Mouse (Mus musculus): ENCODE results near the gene Pdzd4.
A peak's percentile ranks its signal among the peaks of the same experiment; 100 is the strongest.

The Pdzd4 gene

GRCm38 (mm10) chrX:73824185-73825151, at the start of gene Pdzd4:
Gene Pdzd4, minus strand, starts transcription at chrX:73824969.
- peak; percentile 29 for DNase-seq (ENCODE audit: low read depth, low spot score)

GRCm38 (mm10) chrX:73871956-73872355, 47.2 kb upstream of the Pdzd4 start:
- DNase-seq (ENCODE audit: low read depth, low spot score) = no peak

- no peak for DNase-seq (ENCODE audit: low read depth, low spot score)
These were observed 46.7 kb upstream of the Pdzd4 start for GRCm38 (mm10) chrX:73871474-73871873.

GRCm38 (mm10) chrX:73869334-73869733, 44.6 kb upstream of the Pdzd4 start:
- DNase-seq (ENCODE audit: low read depth, low spot score) = no peak

GRCm38 (mm10) chrX:73867852-73868251, 43.1 kb upstream of the Pdzd4 start:
- no peak for DNase-seq (ENCODE audit: low read depth, low spot score)

GRCm38 (mm10) chrX:73867256-73867655, 42.5 kb upstream of the Pdzd4 start:
- DNase-seq (ENCODE audit: low read depth, low spot score) = no peak

GRCm38 (mm10) chrX:73864692-73865091, 39.9 kb upstream of the Pdzd4 start:
- no peak for DNase-seq (ENCODE audit: low read depth, low spot score)

GRCm38 (mm10) chrX:73855087-73855408, 30.3 kb upstream of the Pdzd4 start:
- DNase-seq (ENCODE audit: low read depth, low spot score) = no peak

- DNase-seq (ENCODE audit: low read depth, low spot score) = no peak
These were observed 29.7 kb upstream of the Pdzd4 start for GRCm38 (mm10) chrX:73854326-73855086.

GRCm38 (mm10) chrX:73836691-73837090, 11.9 kb upstream of the Pdzd4 start:
- DNase-seq (ENCODE audit: low read depth, low spot score) = no peak

- no peak for DNase-seq (ENCODE audit: low read depth, low spot score)
These were observed 11.0 kb upstream of the Pdzd4 start for GRCm38 (mm10) chrX:73835731-73836130.

- DNase-seq (ENCODE audit: low read depth, low spot score) = no peak
These were observed 1.0 kb downstream of the Pdzd4 start for GRCm38 (mm10) chrX:73823747-73824146.

GRCm38 (mm10) chrX:73816596-73817314, 8.0 kb downstream of the Pdzd4 start:
- no peak for DNase-seq (ENCODE audit: low read depth, low spot score)

- no peak for DNase-seq (ENCODE audit: low read depth, low spot score)
These were observed 9.7 kb downstream of the Pdzd4 start for GRCm38 (mm10) chrX:73815072-73815471.

- DNase-seq (ENCODE audit: low read depth, low spot score) = peak; percentile 42
These were observed 19.0 kb downstream of the Pdzd4 start for GRCm38 (mm10) chrX:73805814-73806213.

- DNase-seq (ENCODE audit: low read depth, low spot score) = no peak
These were observed 26.3 kb downstream of the Pdzd4 start for GRCm38 (mm10) chrX:73798502-73798901.

- DNase-seq (ENCODE audit: low read depth, low spot score) = no peak
These were observed 27.3 kb downstream of the Pdzd4 start for GRCm38 (mm10) chrX:73797511-73797910.

GRCm38 (mm10) chrX:73793505-73793904, 31.3 kb downstream of the Pdzd4 start:
- DNase-seq (ENCODE audit: low read depth, low spot score) = no peak

GRCm38 (mm10) chrX:73793039-73793438, 31.7 kb downstream of the Pdzd4 start:
- no peak for DNase-seq (ENCODE audit: low read depth, low spot score)

- DNase-seq (ENCODE audit: low read depth, low spot score) = no peak
These were observed 36.3 kb downstream of the Pdzd4 start for GRCm38 (mm10) chrX:73788501-73788900.

- no peak for DNase-seq (ENCODE audit: low read depth, low spot score)
These were observed 37.6 kb downstream of the Pdzd4 start for GRCm38 (mm10) chrX:73787225-73787558.
